Mouse (Mus musculus): ENCODE results near the gene Rerg. TPM values are rescaled to one million over a fixed set of nuclear protein-coding genes. Genes with fewer than 3 reads are reported as not detected.

Gene Rerg
- total RNA-seq, 4 experiments from 2014 or later: 112 to 256 (median 151) TPM

Other genes with a start within 250 kb of the Rerg start
- under 1 TPM in 1 of 4 experiments, not detected in 3; 0.28 TPM for gene Erp27, start 248.3 kb downstream of the Rerg start, total RNA-seq (2022)
- gene Pde6h, start 246.7 kb downstream of the Rerg start, total RNA-seq (2022): under 1 TPM in 1 of 4 experiments, not detected in 3; 0.14 TPM
- 10 to 100 TPM; 20.7 to 30.5 (median 28.0) TPM for gene Arhgdib, start 228.6 kb downstream of the Rerg start, total RNA-seq (2022)
- 1 to 10 TPM; 1.5 to 3.4 (median 2.2) TPM for gene Ptpro, start 81.8 kb upstream of the Rerg start, total RNA-seq (2022)